ENCODE assay signal across 8 mouse cellular contexts in the genomic region with DNA sequence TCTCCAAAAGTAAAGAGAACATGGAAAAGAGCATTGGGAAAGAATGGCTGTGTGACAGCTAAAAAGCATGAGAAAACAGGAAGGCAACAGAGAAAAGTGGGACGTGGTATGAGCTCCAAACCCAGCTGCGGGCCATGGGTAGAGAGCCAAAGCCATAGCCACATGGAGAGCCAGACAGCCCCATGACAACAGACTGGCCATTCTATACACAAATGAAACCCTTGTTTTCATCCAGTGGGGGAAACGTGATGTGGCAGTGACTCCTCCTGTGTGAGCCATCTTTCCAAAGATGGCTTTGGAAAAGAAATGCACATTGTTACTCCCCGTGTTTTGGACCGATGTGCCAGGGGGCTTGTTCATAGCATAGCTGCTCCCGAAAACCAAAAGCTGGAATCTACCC. TPM values are rescaled to one million over a fixed set of nuclear protein-coding genes. Genes with fewer than 3 reads are reported as not detected.
A peak's percentile ranks its signal among the peaks of the same experiment; 100 is the strongest.
DNase-seq lines count a peak whose midpoint lies in the region; ATAC-seq and TF ChIP-seq lines count a peak whose summit lies in the region.

No protein-coding gene starts in this region.

- H3K9me3 ChIP-seq in heart, embryonic 15.5 days (replicated peaks) = no peaks in the 10 kb centered on the region
- H3K9me3 ChIP-seq in ES-E14 (ENCODE audit: control insufficient read depth, insufficient read depth, low read depth, low read length) = no peaks in the 10 kb centered on the region
- no peaks in the 10 kb centered on the region for H3K9me3 ChIP-seq in forebrain, embryonic 11.5 days (ENCODE audit: control insufficient read depth, low read length)
- no peaks in the 10 kb centered on the region for H3K9me3 ChIP-seq in liver, embryonic 11.5 days (ENCODE audit: control insufficient read depth, low read length)
- no peaks in the 10 kb centered on the region for H3K9me3 ChIP-seq in stomach, embryonic 16.5 days (replicated peaks; ENCODE audit: control insufficient read depth, low read length)

- H3K27ac ChIP-seq in heart, embryonic 15.5 days = peak overlapping the region; percentile 84
- H3K27ac ChIP-seq in ES-E14 (ENCODE audit: insufficient read depth, low read depth, low read length, poor library complexity, severe bottlenecking) = no peak overlapping the region
- H3K27ac ChIP-seq in forebrain, embryonic 11.5 days (ENCODE audit: low read depth, low read length) = no peak overlapping the region
- 0 out of 2 replicates have a peak overlapping the region, but pooled peaks have one; percentile 5 for H3K27ac ChIP-seq in liver, embryonic 11.5 days (ENCODE audit: low read depth, low read length)
- peak overlapping the region; percentile 66 for H3K27ac ChIP-seq in stomach, embryonic 16.5 days (ENCODE audit: low read length)

- 37% methylated on average over 6 of the region's 6 CpGs for WGBS in heart, embryonic 15.5 days
- WGBS in forebrain, embryonic 11.5 days = 41% methylated on average over 6 of the region's 6 CpGs
- 50% methylated on average over 6 of the region's 6 CpGs for WGBS in liver, embryonic 11.5 days
- WGBS in stomach, embryonic 16.5 days = 41% methylated on average over 6 of the region's 6 CpGs

- no peak for DNase-seq in heart, adult 8-10 months (ENCODE audit: low spot score)
- DNase-seq in ES-E14 (ENCODE audit: low read depth, low spot score) = no peak
- no peak for DNase-seq in forebrain, embryonic 11.5 days (ENCODE audit: low spot score)
- no peak for DNase-seq in liver, embryonic 11.5 days (ENCODE audit: low spot score)
- no peak for DNase-seq in gastrocnemius, postnatal 10 days
- no peak for DNase-seq in spleen, adult 12 weeks (ENCODE audit: low spot score)

- peak overlapping the region; percentile 76 for H3K4me2 ChIP-seq in heart, embryonic 15.5 days
- H3K4me2 ChIP-seq in forebrain, embryonic 11.5 days (ENCODE audit: low read depth, low read length, severe bottlenecking) = peak overlapping the region; percentile 75
- H3K4me2 ChIP-seq in liver, embryonic 11.5 days = peak overlapping the region; percentile 89
- peak overlapping the region; percentile 84 for H3K4me2 ChIP-seq in stomach, embryonic 16.5 days (ENCODE audit: low read depth, low read length)

- peak overlapping the region; percentile 94 for H3K9ac ChIP-seq in heart, embryonic 15.5 days
- H3K9ac ChIP-seq in ES-E14 (ENCODE audit: insufficient read depth, low read depth, low read length, poor library complexity, severe bottlenecking) = no peak overlapping the region
- peak overlapping the region; percentile 92 for H3K9ac ChIP-seq in forebrain, embryonic 11.5 days (ENCODE audit: low read length)
- peak overlapping the region; percentile 63 for H3K9ac ChIP-seq in liver, embryonic 11.5 days (ENCODE audit: low read depth, low read length)
- H3K9ac ChIP-seq in stomach, embryonic 16.5 days (ENCODE audit: low read length) = peak overlapping the region; percentile 84

- peak overlapping the region; percentile 94 for H3K4me3 ChIP-seq in heart, embryonic 15.5 days
- H3K4me3 ChIP-seq in ES-E14 (ENCODE audit: insufficient read depth in 1 of 2, low read depth in 1 of 2, low read length in 2 of 2, poor library complexity in 1 of 2, severe bottlenecking in 1 of 2) = peak overlapping the region; percentile 89 to 92
- H3K4me3 ChIP-seq in forebrain, embryonic 11.5 days (ENCODE audit: low read depth, low read length) = peak overlapping the region; percentile 85
- peak overlapping the region; percentile 83 for H3K4me3 ChIP-seq in liver, embryonic 11.5 days (ENCODE audit: low read depth, low read length)
- peak overlapping the region; percentile 68 for H3K4me3 ChIP-seq in stomach, embryonic 16.5 days (replicated peaks; ENCODE audit: low read length)

- ATAC-seq in heart, embryonic 15.5 days (replicated peaks; ENCODE audit: insufficient number of reproducible peaks, insufficient read depth, low FRiP score, low read depth) = no peak
- ATAC-seq in forebrain, embryonic 11.5 days (replicated peaks; ENCODE audit: low FRiP score) = no peak
- no peak for ATAC-seq in liver, embryonic 11.5 days (replicated peaks; ENCODE audit: low FRiP score)
- no peak for ATAC-seq in stomach, embryonic 16.5 days (ENCODE audit: insufficient read depth, low FRiP score)

- no peaks in the 10 kb centered on the region for H3K36me3 ChIP-seq in heart, embryonic 15.5 days
- H3K36me3 ChIP-seq in ES-E14 (ENCODE audit: control insufficient read depth, insufficient read depth, low read length, poor library complexity, severe bottlenecking) = no peaks in the 10 kb centered on the region
- no peaks in the 10 kb centered on the region for H3K36me3 ChIP-seq in forebrain, embryonic 11.5 days (ENCODE audit: control insufficient read depth, insufficient read depth, low read length)
- H3K36me3 ChIP-seq in liver, embryonic 11.5 days (ENCODE audit: control insufficient read depth, insufficient read depth, low read length) = no peaks in the 10 kb centered on the region; the same call in 1 of the 2 replicates
- no peaks in the 10 kb centered on the region for H3K36me3 ChIP-seq in stomach, embryonic 16.5 days (ENCODE audit: control insufficient read depth, insufficient read depth, low read length)

- H3K27me3 ChIP-seq in heart, embryonic 15.5 days = peaks cover 21% of the 10 kb centered on the region
- H3K27me3 ChIP-seq in forebrain, embryonic 11.5 days (ENCODE audit: control insufficient read depth, insufficient read depth, low read length) = no peaks in the 10 kb centered on the region; the same call in 1 of the 2 replicates
- H3K27me3 ChIP-seq in liver, embryonic 11.5 days (replicated peaks; ENCODE audit: control insufficient read depth, insufficient read depth, low read length) = peaks cover 8% of the 10 kb centered on the region
- H3K27me3 ChIP-seq in stomach, embryonic 16.5 days (ENCODE audit: control insufficient read depth, insufficient read depth, low read length) = no peaks in the 10 kb centered on the region

- in situ Hi-C loops in ES-E14 (cut with MboI; ENCODE audit: low sequenced_read_pairs in 2 of 2, unreplicated experiment in 2 of 2) = no loop called here

- H3K4me1 ChIP-seq in heart, embryonic 15.5 days (replicated peaks) = peaks cover 14% of the 10 kb centered on the region
- H3K4me1 ChIP-seq in ES-E14 (ENCODE audit: control insufficient read depth in 2 of 2, insufficient read depth in 2 of 2, low read length in 2 of 2, poor library complexity in 1 of 2) = peaks cover 2 to 6% of the 10 kb centered on the region in 2 experiments; a peak in 2 of 4 replicates
- peaks cover 3% of the 10 kb centered on the region; the same call in 1 of the 2 replicates for H3K4me1 ChIP-seq in forebrain, embryonic 11.5 days (replicated peaks; ENCODE audit: control insufficient read depth, insufficient read depth, low read length)
- peaks cover 7% of the 10 kb centered on the region; the same call in 1 of the 2 replicates for H3K4me1 ChIP-seq in liver, embryonic 11.5 days (replicated peaks; ENCODE audit: control insufficient read depth, insufficient read depth, low read length)
- peaks cover 12% of the 10 kb centered on the region for H3K4me1 ChIP-seq in stomach, embryonic 16.5 days (ENCODE audit: control insufficient read depth, insufficient read depth, low read length)

TF ChIP-seq in ES-E14, 5 proteins besides CTCF, POLR2A, EP300 and RAD21:
- TF ChIP-seq CHD2 (IDR thresholded peaks at IDR 0.05; ENCODE audit: low read depth, low read length) (no peak), MAFK (IDR thresholded peaks at IDR 0.05; ENCODE audit: insufficient read depth, low read depth, low read length) (no peak), ZNF384 (IDR thresholded peaks at IDR 0.05; ENCODE audit: low read depth, low read length) (no peak), ZC3H11A (IDR thresholded peaks at IDR 0.05; ENCODE audit: borderline replicate concordance, low read depth, low read length) (no peak), HCFC1 (IDR thresholded peaks at IDR 0.05; ENCODE audit: borderline replicate concordance, insufficient read depth, low read length) (no peak)

RNA-seq across cellular contexts. Expression of a gene that starts 0.4 kb away (rescaled TPM):
- polyA plus RNA-seq in heart, embryonic 15.5 days (2015; fragmentation: Nextera tagmentation; extraction: Ambion mirVana) = 13.9 and 15.5 TPM in 2 replicates
- total RNA-seq in heart, adult 8-10 months (2022) = 1 to 10 TPM; 6.1 to 9.6 (median 6.8) TPM
- 10.5 and 11.7 TPM in 2 replicates for total RNA-seq in ES-E14 (2012; rRNA removed)
- polyA plus RNA-seq in forebrain, embryonic 11.5 days (2014; fragmentation: Nextera tagmentation; extraction: Ambion mirVana) = 27.1 and 27.7 TPM in 2 replicates
- 15.3 and 18.9 TPM in 2 replicates for polyA plus RNA-seq in liver, embryonic 11.5 days (2014; fragmentation: Nextera tagmentation; extraction: Ambion mirVana)
- polyA plus RNA-seq in stomach, embryonic 16.5 days (2015; fragmentation: Nextera tagmentation; extraction: Ambion mirVana) = 18.0 and 20.8 TPM in 2 replicates
- 10 to 100 TPM; 10.2 to 12.2 TPM for total RNA-seq in gastrocnemius, postnatal 10 days (2021)

RNA-seq across cellular contexts. Expression of a gene that starts 58.0 kb away (rescaled TPM):
- 24.2 and 29.4 TPM in 2 replicates for polyA plus RNA-seq in heart, embryonic 15.5 days (2015; fragmentation: Nextera tagmentation; extraction: Ambion mirVana)
- total RNA-seq in heart, adult 8-10 months (2022) = 10 to 100 TPM; 12.9 to 19.4 (median 14.8) TPM
- 21.2 and 28.9 TPM in 2 replicates for total RNA-seq in ES-E14 (2012; rRNA removed)
- polyA plus RNA-seq in forebrain, embryonic 11.5 days (2014; fragmentation: Nextera tagmentation; extraction: Ambion mirVana) = 45.7 and 53.8 TPM in 2 replicates
- polyA plus RNA-seq in liver, embryonic 11.5 days (2014; fragmentation: Nextera tagmentation; extraction: Ambion mirVana) = 30.8 TPM in 2 replicates
- polyA plus RNA-seq in stomach, embryonic 16.5 days (2015; fragmentation: Nextera tagmentation; extraction: Ambion mirVana) = 32.7 and 36.4 TPM in 2 replicates
- 10 to 100 TPM in 1 of 2 experiments, 1 to 10 TPM in 1; 9.5 to 16.8 TPM for total RNA-seq in gastrocnemius, postnatal 10 days (2021)

RNA-seq across cellular contexts. Expression of a gene that starts 58.1 kb away (rescaled TPM):
- polyA plus RNA-seq in heart, embryonic 15.5 days (2015; fragmentation: Nextera tagmentation; extraction: Ambion mirVana) = 37.4 and 45.4 TPM in 2 replicates
- total RNA-seq in heart, adult 8-10 months (2022) = 10 to 100 TPM; 18.0 to 19.6 (median 19.1) TPM
- 80.1 and 83.0 TPM in 2 replicates for total RNA-seq in ES-E14 (2012; rRNA removed)
- polyA plus RNA-seq in forebrain, embryonic 11.5 days (2014; fragmentation: Nextera tagmentation; extraction: Ambion mirVana) = 147 TPM in 2 replicates
- 97.9 and 110 TPM in 2 replicates for polyA plus RNA-seq in liver, embryonic 11.5 days (2014; fragmentation: Nextera tagmentation; extraction: Ambion mirVana)
- polyA plus RNA-seq in stomach, embryonic 16.5 days (2015; fragmentation: Nextera tagmentation; extraction: Ambion mirVana) = 59.8 and 61.1 TPM in 2 replicates
- 10 to 100 TPM; 17.0 to 21.3 TPM for total RNA-seq in gastrocnemius, postnatal 10 days (2021)

Comparison
In these comparisons a context has a peak if more than half of its experiments do, and no peak if none do; other contexts are left out.
1. H3K27ac ChIP-seq: peak in heart, embryonic 15.5 days (single experiment), liver, embryonic 11.5 days (single experiment) and stomach, embryonic 16.5 days (single experiment); none in ES-E14 (single experiment) and forebrain, embryonic 11.5 days (single experiment).
2. Peak in every context shown above with its lines, with median percentiles within 50 percentile points of each other: H3K4me2 ChIP-seq and H3K4me3 ChIP-seq.